Mouse (Mus musculus): ENCODE measurements around the gene Slc11a2.

- no peak for TF ChIP-seq POLR2A (IDR thresholded peaks at IDR 0.05; ENCODE audit: borderline replicate concordance, low read depth, low read length)
- TF ChIP-seq CTCF (IDR thresholded peaks at IDR 0.05; ENCODE audit: low read depth, low read length), result no peak
Observed at GRCm38 (mm10) chr15:100385705-100386104, 39.2 kb downstream of the Slc11a2 start.

Data from bone marrow macrophage, adult 2 months (primary cell).